Mouse (Mus musculus) lung, postnatal 25 days (tissue): ENCODE results near the gene Gm3173.
"Not testable (repeated sequence)": the region's sequence is repeated elsewhere in the genome, so short reads cannot be mapped to it uniquely, and the experiment has no call there.

Experiments used
- DNase-seq: peaks from one replicate; pipeline ENCODE4 v3.0.0; 2022; ENCODE audit warnings: low spot score

The Gm3173 gene

DNA sequence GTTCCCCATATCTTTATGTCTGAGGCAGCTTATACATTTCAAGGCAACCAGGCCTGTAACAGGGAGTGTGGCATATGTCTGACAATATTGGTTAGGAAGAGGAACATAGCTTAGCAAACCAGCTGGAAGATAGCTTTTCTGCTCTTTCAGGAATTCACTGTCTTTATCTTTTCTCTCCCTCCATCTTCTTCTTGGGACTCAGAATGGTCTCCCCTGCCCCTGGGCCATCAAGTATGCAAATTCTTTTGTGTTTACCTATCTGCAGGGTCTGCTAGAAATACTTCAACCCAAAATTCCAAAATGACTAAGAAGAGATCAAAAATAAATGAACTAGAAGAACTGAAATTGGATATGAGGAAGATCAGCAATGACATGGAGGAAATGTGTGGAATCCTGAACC lies at the start of gene Gm3173:
Gm3173 (plus strand) TSS at position 301 of the 400 bp plus-strand sequence.
- not testable (repeated sequence) for DNase-seq

- DNase-seq, result not testable (repeated sequence)
Measured at GRCm38 (mm10) chr14:4385606-4386005, 45.2 kb upstream of the Gm3173 start.

DNA sequence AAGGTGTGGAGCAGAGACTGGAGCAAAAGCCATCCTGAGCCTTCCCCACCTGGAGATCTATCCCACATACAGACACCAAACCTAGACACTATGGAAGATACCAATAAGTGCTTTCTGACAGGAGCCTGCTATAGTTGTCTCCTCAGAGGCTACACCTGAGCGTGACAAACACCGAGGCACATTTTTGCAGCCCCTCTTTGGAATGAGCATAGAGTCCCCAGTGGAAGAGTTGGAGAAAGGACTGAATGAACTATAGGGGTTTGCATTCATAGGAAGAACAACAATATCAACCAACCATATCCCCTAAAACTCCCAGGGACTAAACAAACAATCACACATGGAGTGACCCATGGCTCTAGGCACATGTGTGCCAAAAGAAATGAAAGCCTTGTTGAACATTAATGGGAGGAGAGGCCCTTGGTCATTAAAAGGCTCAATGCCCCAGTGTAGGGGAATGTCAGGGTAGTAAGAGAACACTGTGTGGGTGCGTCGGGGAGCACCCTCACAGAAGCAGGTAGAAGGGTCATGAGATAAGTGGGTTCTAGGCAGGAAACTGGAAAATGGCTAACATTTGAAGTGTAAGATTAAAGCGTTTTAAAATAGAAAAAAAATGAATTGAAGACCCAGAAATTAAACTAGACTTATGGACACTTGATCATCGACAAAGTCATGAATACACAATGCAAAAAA lies 37.8 kb upstream of the Gm3173 start:
- DNase-seq, result not testable (repeated sequence)

- DNase-seq, result not testable (repeated sequence)
Measured at GRCm38 (mm10) chr14:4397226-4397625, 33.6 kb upstream of the Gm3173 start, which contains the start of gene Gm3159. TSS of gene Gm3159 (plus strand) at chr14:4397526.

DNA sequence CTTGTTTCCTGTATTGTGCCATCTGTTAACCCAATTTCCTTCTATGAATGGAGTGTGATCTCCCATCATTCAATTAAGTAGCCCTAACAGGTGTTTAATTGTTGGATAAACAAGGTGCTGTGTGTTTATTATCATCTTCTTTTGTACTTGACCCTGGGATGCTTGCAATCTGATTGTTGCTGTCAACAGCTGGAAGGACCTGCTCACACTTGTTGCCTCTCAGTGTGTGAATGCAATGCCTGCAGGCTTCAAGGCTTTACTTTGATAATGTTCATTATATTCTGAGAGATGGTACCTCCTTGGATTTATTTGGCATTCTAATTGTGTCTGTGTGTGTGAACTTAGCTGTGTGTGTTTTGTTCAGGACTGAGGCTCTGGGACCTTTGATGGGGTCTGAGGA lies 32.2 kb upstream of the Gm3173 start:
- DNase-seq, result not testable (repeated sequence)

DNA sequence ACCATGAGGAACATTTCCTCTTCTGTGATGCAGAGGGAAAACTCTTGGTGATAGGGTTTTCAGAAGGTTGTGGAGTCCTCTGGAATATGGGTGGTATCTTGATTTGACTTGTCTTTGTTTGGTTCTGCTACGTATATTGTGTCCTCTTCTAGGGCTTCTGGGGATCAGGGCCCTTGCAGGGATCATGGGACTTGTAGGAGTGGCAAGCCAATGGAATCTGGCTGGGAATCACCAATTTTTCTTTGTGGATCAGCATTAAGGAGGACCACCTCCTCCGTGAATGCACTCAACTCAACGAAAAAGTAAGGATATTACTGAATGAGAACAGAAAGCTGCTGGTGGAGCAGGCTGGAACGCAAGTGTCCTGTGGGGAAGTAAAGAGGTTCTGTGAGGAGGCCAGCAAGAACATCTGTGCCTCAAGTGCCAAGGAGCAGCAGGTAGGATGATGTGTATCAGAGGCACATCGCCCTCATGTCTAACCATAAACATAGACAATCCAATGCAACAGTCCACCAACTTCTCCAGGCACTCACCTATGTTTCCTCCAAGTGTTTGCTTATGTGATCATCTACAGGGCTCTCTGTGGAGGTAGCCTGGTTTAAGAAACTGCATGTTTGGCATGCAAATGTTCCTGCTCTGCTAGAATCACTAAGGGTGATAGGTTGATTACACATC lies 30.5 kb upstream of the Gm3173 start:
- DNase-seq, result not testable (repeated sequence)

DNA sequence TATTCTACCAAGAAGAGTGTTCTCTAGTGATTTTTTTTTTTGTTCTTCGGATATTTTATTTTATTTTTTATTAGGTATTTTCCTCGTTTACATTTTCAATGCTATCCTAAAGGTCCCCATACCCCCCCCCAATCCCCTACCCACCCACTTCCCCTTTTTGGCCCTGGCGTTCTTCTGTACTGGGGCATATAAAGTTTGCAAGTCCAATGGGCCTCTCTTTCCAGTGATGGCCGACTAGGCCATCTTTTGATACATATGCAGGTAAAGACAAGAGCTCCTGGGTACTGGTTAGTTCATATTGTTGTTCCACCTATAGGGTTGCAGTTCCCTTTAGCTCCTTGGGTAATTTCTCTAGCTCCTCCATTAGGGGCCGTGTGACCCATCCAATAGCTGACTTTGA lies 29.5 kb upstream of the Gm3173 start:
- not testable (repeated sequence) for DNase-seq

DNA sequence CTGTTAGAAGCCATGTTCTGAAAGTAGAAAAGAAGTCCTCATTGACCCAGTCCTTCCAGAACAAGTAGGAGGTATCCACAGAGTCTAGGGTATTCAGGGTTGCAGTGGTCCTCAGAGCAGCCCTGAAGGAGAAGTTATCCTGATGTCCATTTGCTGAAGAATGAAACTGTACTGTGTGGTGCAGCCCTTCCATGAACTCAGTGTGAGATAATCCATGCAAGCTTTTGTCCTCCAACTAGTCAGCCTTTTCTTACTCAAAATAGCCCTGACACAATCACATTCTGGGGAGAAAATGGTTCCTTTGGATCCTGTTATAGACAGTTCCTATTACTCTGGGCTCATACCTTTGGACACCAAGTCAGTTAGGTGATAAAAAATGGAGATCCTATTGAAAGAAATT lies 27.0 kb upstream of the Gm3173 start:
- DNase-seq, result not testable (repeated sequence)

GRCm38 (mm10) chr14:4409939-4410338 lies 20.9 kb upstream of the Gm3173 start:
- not testable (repeated sequence) for DNase-seq

DNA sequence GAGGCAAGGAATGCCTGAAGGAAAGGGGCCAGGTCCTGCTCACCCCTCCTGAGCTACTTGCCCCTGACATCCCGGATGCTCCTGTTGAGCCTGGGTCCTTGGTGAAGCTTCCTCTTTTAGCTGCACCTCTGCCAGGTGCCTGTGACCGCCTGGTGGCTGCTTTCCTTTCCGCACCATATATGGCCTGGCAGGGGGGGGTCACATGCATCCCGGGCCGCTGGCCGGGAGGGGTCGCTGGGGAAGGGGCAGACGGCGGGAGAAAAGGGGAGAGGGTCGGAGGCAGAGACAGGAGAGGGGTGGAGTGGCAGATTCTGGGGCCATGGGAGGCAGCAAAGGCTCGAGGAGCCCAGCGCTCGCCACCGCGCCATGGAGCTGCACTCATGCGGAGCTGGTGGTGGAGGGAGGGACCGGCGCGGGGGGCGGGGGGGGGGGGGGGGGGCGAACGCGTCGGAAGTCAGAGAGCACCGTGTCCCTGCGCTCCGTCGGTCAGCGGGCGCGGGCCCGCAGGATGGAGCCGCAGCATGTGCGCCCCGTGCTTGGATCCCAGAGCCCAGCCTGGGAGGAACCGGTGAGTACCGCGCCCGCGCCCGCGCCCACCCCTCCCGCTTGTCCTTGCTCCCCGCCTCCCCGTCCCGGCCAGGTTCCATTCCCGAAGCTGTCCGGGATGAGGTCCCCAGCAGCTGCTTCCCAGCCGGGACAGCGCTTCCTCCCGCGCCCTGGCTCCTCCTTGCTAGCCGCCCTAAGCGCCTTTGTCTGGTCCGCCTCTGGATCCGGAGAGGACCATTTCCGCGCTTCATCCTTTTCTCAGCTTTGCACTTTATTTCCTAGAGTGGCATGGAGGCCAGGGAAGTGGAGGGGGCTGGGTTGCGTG lies 15.6 kb upstream of the Gm3173 start, which contains the start of gene Gm3164:
Gm3164 (plus strand) TSS at position 484 of the 871 bp plus-strand sequence.
- DNase-seq, result not testable (repeated sequence)

GRCm38 (mm10) chr14:4481445-4481844 lies 50.7 kb downstream of the Gm3173 start, which contains the start of gene Gm3182:
TSS of gene Gm3182 (plus strand) at chr14:4481745.
- not testable (repeated sequence) for DNase-seq

DNA sequence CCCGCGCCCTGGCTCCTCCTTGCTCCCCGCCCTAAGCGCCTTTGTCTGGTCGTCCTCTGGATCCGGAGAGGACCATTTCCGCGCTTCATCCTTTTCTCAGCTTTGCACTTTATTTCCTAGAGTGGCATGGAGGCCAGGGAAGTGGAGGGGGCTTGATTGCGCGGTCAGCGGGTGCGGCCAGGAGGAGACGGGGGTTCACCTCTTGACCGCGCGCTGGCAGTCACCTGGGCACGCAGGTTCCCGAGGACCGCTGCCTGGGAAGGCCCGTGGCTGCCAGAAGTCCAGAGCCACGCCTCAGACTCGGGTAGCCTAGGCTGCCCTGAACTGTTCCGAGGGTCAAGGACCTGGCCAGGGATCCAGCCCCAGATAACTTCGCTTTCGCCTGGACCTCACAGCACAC lies 68.6 kb downstream of the Gm3173 start:
- not testable (repeated sequence) for DNase-seq

- DNase-seq, result not testable (repeated sequence)
Measured at GRCm38 (mm10) chr14:4555105-4555504, 124.3 kb downstream of the Gm3173 start, which contains the start of gene Gm3047. TSS of gene Gm3047 (plus strand) at chr14:4555405.
